Mouse (Mus musculus) intestine, embryonic 14.5 days (tissue): ENCODE measurements around the gene Il23a. TPM values are rescaled to one million over a fixed set of nuclear protein-coding genes. Genes with fewer than 3 reads are reported as not detected.

Experiments used
- ATAC-seq: fragments of 200-750 bp; cut with Nextera tagmentation; replicated peaks from 2 replicates; pipeline ENCODE4 v1.8.0; 2017; ENCODE audit warnings: low read depth, moderate number of reproducible peaks, moderate TSS enrichment, moderate library complexity; ENCODE audit not compliant: low FRiP score, low TSS enrichment
- DNase-seq: peaks from one replicate; pipeline ENCODE4 v3.0.0-alpha.2; 2018; ENCODE audit warnings: low spot score
- H3K27ac ChIP-seq: fragments of 300-500 bp; sonication (generic); 2 replicates; pipeline ENCODE4 v1.5.1; 2014; ENCODE audit warnings: low read depth, mild to moderate bottlenecking, control low read depth
- H3K27me3 ChIP-seq: fragments of 300-500 bp; sonication (generic); replicated peaks from 2 replicates; pipeline ENCODE4 v1.6.1; 2014; ENCODE audit warnings: low read length, control low read depth; ENCODE audit not compliant: control insufficient read depth, insufficient read depth
- H3K36me3 ChIP-seq: fragments of 300-500 bp; sonication (generic); 2 replicates; pipeline ENCODE4 v1.6.1; 2014; ENCODE audit warnings: low read length, control low read depth; ENCODE audit not compliant: control insufficient read depth, insufficient read depth
- H3K4me1 ChIP-seq: fragments of 300-500 bp; sonication (generic); replicated peaks from 2 replicates; pipeline ENCODE4 v1.6.1; 2014; ENCODE audit warnings: low read length, control low read depth, mixed read lengths; ENCODE audit not compliant: control insufficient read depth, insufficient read depth
- H3K4me2 ChIP-seq: fragments of 300-500 bp; sonication (generic); 2 replicates; pipeline ENCODE4 v1.6.1; 2014; ENCODE audit warnings: low read length
- H3K4me3 ChIP-seq: fragments of 300-500 bp; sonication (generic); 2 replicates; pipeline ENCODE4 v1.5.1; 2014; ENCODE audit warnings: low read depth, low read length, control low read depth, mixed read lengths
- H3K9ac ChIP-seq: fragments of 300-500 bp; sonication (generic); 2 replicates; pipeline ENCODE4 v1.6.1; 2014; ENCODE audit warnings: mild to moderate bottlenecking, low read length
- H3K9me3 ChIP-seq: fragments of 300-500 bp; sonication (generic); 2 replicates; pipeline ENCODE4 v1.6.1; 2016; ENCODE audit warnings: low read length, control low read depth; ENCODE audit not compliant: control insufficient read depth
- WGBS: fragments of 180-500 bp; shearing (Covaris S2); extraction: QIAGEN DNeasy Blood & Tissue Kit; methylation state at CpG from one replicate; pipeline ENCODE4 v1.1.7; 2014; 5-methylcytosine and 5-hydroxymethylcytosine counted together
- polyA plus RNA-seq: library from polyadenylated mRNA; unstranded; fragments of >200 nt; fragmentation: Nextera tagmentation; extraction: Ambion mirVana; gene quantifications from 2 replicates; pipeline ENCODE4 v1.2.1, GENCODE M21; 2014

Il23a gene
- polyA plus RNA-seq, 1 experiment from 2014 or later = 0.77 TPM

DNA sequence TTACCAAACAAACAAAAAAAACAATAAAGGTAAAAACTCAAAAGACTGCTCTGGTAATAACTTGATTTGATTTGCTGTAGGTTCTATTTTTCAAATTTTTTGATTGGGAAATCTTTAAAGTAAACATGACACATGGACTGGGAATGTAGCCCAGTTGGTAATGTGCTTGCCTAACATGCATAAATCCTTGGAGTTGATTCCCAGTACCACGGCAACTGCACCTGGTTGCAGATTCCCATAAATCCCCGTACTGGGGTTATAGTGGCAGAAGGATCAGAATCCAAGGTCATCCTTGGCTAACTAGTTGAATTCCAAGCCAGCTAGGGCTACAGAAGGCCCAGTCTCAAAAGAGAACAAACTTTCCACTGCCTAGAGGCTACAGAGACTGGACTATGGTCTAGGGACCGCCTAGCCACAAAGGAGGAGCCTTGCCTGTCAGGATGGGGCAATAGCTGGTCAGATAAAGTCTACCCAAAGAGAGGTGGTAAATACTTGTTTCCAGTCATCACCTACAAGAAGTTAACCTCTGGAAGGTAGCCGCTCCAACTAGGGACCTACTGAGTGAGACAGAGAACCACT lies 44.8 kb downstream of the Il23a start, which contains the start of gene Apon:
Gene Apon, plus strand, starts transcription at position 420 of the 579 bp plus-strand sequence.
- Histone ChIP-seq H3K4me3 (no peak within 1 kb of the TSS), H3K27ac (no peak within 1 kb of the TSS), H3K36me3 (peaks cover 43% of the 10 kb centered on the region), H3K4me2 (no peak within 1 kb of the TSS), H3K27me3 (no peaks in the 10 kb centered on the region), H3K9ac (no peak within 1 kb of the TSS), H3K4me1 (no peaks in the 10 kb centered on the region), H3K9me3 (no peaks in the 10 kb centered on the region)
- 82% methylated on average over 4 of the region's 4 CpGs for WGBS
- DNase-seq (no peak), ATAC-seq (no peak)

DNA sequence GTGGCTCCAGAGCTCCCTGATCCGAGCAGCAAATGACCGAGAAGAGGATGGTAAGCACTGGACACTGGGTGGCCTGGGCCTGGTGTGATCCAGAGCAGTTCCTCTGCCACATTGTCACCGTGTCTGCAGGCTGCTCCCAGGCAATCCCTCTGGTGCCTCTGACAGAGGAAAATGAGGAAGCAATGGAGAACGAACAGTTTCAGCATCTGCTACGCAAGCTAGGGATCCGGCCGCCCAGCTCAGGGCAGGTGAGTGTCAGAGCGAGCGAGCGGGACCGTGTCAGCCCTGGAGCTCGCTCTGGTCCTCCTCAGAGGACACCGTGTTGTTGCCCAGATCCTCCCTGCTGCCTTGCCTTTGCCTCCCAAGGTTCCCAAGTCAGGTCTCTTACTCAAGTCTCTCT lies 48.0 kb downstream of the Il23a start:
- Histone ChIP-seq H3K9me3 (no peaks in the 10 kb centered on the region), H3K27me3 (no peaks in the 10 kb centered on the region), H3K9ac (no peak overlapping the region), H3K4me2 (no peak overlapping the region), H3K4me1 (no peaks in the 10 kb centered on the region), H3K27ac (no peak overlapping the region), H3K36me3 (peaks cover 74% of the 10 kb centered on the region), H3K4me3 (no peak overlapping the region)
- DNase-seq = no peak
- no peak for ATAC-seq
- WGBS = 92% methylated on average over 13 of the region's 13 CpGs

DNA sequence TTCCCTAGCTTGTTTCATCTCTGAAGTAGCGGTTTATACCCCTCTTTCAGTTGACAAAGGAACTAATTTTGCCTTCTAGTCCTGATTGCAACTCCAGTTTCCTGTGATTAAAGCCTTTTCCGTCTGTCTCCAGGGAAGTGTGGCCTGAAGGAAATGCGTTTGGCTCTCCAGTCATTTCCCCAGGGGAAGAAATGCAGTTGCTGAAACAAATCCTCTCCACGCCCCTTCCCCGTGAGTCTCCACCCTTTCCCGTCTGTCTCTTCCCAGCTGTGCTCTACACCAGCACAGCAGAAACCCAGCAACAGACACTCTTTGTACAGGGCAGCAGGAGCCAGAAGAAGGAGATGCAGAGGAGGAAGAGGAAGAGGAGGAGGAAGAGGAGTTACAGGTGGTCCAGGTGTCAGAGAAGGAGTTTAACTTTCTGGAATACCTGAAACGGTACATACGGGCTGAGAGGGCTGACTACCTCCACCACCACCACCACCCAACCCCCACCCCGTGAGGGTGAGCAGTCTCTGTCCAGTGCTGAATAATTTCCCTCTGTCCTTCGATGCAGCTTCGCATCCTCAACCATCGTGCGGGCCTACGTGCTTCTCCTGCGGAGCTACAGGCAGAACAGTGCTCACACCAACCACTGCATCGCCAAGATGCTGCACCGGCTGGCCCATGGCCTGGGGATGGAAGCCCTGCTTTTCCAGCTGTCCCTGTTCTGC lies 51.4 kb downstream of the Il23a start:
- H3K9me3 ChIP-seq = no peaks in the 10 kb centered on the region
- no peak overlapping the region for H3K4me2 ChIP-seq
- H3K9ac ChIP-seq = no peak overlapping the region
- H3K4me1 ChIP-seq = no peaks in the 10 kb centered on the region
- no peaks in the 10 kb centered on the region for H3K27me3 ChIP-seq
- no peak overlapping the region for H3K4me3 ChIP-seq
- no peak for DNase-seq
- ATAC-seq = no peak
- peaks cover 97% of the 10 kb centered on the region for H3K36me3 ChIP-seq
- H3K27ac ChIP-seq = no peak overlapping the region
- 85% methylated on average over 17 of the region's 17 CpGs for WGBS

Other genes starting within 250 kb of the Il23a start
- gene Ptges3, start 239.8 kb downstream of the Il23a start, polyA plus RNA-seq = 465 and 489 TPM in 2 replicates
- gene Atp5b, start 215.5 kb downstream of the Il23a start, polyA plus RNA-seq = 2,618 and 2,654 TPM in 2 replicates
- gene Baz2a, start 207.2 kb downstream of the Il23a start, polyA plus RNA-seq = 23.7 and 26.2 TPM in 2 replicates
- gene Rbms2, start 118.5 kb downstream of the Il23a start, polyA plus RNA-seq = 25.3 and 31.0 TPM in 2 replicates
- gene Gls2, start 104.3 kb downstream of the Il23a start, polyA plus RNA-seq = 1.7 TPM in 2 replicates
- gene Spryd4, start 86.9 kb downstream of the Il23a start, polyA plus RNA-seq = 34.9 and 37.2 TPM in 2 replicates
- gene Mip, start 72.9 kb downstream of the Il23a start, polyA plus RNA-seq = not detected in 2 replicates
- 58.1 and 59.5 TPM in 2 replicates for gene Timeless, start 66.7 kb downstream of the Il23a start, polyA plus RNA-seq
- gene Apon, start 44.7 kb downstream of the Il23a start, polyA plus RNA-seq = 0.30 TPM in 2 replicates
- gene Apof, start 30.1 kb downstream of the Il23a start, polyA plus RNA-seq = 0.15 TPM in 1 of 2 replicates, not detected in the other
- 12.0 and 12.8 TPM in 2 replicates for gene Stat2, start 28.2 kb downstream of the Il23a start, polyA plus RNA-seq
- 32.7 and 35.0 TPM in 2 replicates for gene Pan2, start 4.6 kb upstream of the Il23a start, polyA plus RNA-seq
- gene Cnpy2, start 23.7 kb upstream of the Il23a start, polyA plus RNA-seq = 308 and 317 TPM in 2 replicates
- 244 and 254 TPM in 2 replicates for gene Cs, start 39.0 kb upstream of the Il23a start, polyA plus RNA-seq
- gene Coq10a, start 70.2 kb upstream of the Il23a start, polyA plus RNA-seq = 11.0 and 15.7 TPM in 2 replicates
- gene Ankrd52, start 78.4 kb upstream of the Il23a start, polyA plus RNA-seq = 12.1 and 13.3 TPM in 2 replicates
- gene Slc39a5, start 102.5 kb upstream of the Il23a start, polyA plus RNA-seq = 47.6 and 56.7 TPM in 2 replicates
- gene Nabp2, start 112.7 kb upstream of the Il23a start, polyA plus RNA-seq = 94.7 and 99.1 TPM in 2 replicates
- gene Rnf41, start 112.9 kb upstream of the Il23a start, polyA plus RNA-seq = 30.5 and 36.0 TPM in 2 replicates
- 71.9 and 82.2 TPM in 2 replicates for gene Smarcc2, start 160.5 kb upstream of the Il23a start, polyA plus RNA-seq
- 1,777 and 1,828 TPM in 2 replicates for gene Myl6, start 195.4 kb upstream of the Il23a start, polyA plus RNA-seq
- 3.1 TPM in 2 replicates for gene Myl6b, start 199.9 kb upstream of the Il23a start, polyA plus RNA-seq
- gene Esyt1, start 227.1 kb upstream of the Il23a start, polyA plus RNA-seq = 27.3 and 28.0 TPM in 2 replicates
- gene Zc3h10, start 249.0 kb upstream of the Il23a start, polyA plus RNA-seq = 11.3 TPM in 2 replicates